Mouse (Mus musculus) lung, postnatal 0 days (tissue): ENCODE results near the gene Ntrk3.

Source experiments
- CTCF ChIP-seq: IDR thresholded peaks from 2 replicates; pipeline ENCODE4 v1.5.1; 2016; ENCODE audit warnings: antibody characterized with exemption, mild to moderate bottlenecking
- EP300 ChIP-seq: IDR thresholded peaks from 2 replicates; pipeline ENCODE4 v1.6.1; 2016; ENCODE audit warnings: antibody characterized with exemption, mild to moderate bottlenecking, control low read depth

- TF ChIP-seq CTCF (no peak), EP300 (no peak)
Observed at GRCm38 (mm10) chr7:78684943-78685342, 52.9 kb downstream of the Ntrk3 start.
